Mouse (Mus musculus) stomach, postnatal 0 days (tissue): ENCODE measurements at regions not wholly inside any gene's neighbourhood (a gene's known extent, or its start where the extent isn't known, plus 50 kb on each side); places are given as distances from the start of the nearest gene placed in this dataset.

Experiments used
- ATAC-seq: fragments of 200-750 bp; cut with Nextera tagmentation; 2 replicates; pipeline ENCODE4 v1.8.0; 2017; ENCODE audit not compliant: low FRiP score, low TSS enrichment
- DNase-seq: peaks from one replicate; pipeline ENCODE4 v3.0.0-alpha.2; 2016; ENCODE audit warnings: low spot score
- H3K27ac ChIP-seq: fragments of 300-500 bp; sonication (generic); replicated peaks from 2 replicates; pipeline ENCODE4 v1.5.1; 2014; ENCODE audit warnings: mild to moderate bottlenecking, control low read depth
- H3K27me3 ChIP-seq: fragments of 300-500 bp; sonication (generic); 2 replicates; pipeline ENCODE4 v1.6.1; 2014; ENCODE audit warnings: low read length; ENCODE audit not compliant: control insufficient read depth, insufficient read depth
- H3K36me3 ChIP-seq: fragments of 300-500 bp; sonication (generic); 2 replicates; pipeline ENCODE4 v1.6.1; 2014; ENCODE audit warnings: low read length, mixed read lengths; ENCODE audit not compliant: control insufficient read depth, insufficient read depth
- H3K4me1 ChIP-seq: fragments of 300-500 bp; sonication (generic); replicated peaks from 2 replicates; pipeline ENCODE4 v1.6.1; 2014; ENCODE audit warnings: antibody characterized with exemption; ENCODE audit not compliant: control insufficient read depth, insufficient read depth
- H3K4me2 ChIP-seq: fragments of 300-500 bp; sonication (generic); replicated peaks from 2 replicates; pipeline ENCODE4 v1.6.1; 2014; ENCODE audit warnings: low read depth, mild to moderate bottlenecking, control low read depth, moderate library complexity
- H3K4me3 ChIP-seq: fragments of 300-500 bp; sonication (generic); 2 replicates; pipeline ENCODE4 v1.5.1; 2014; ENCODE audit warnings: low read depth, low read length, control low read depth
- H3K9ac ChIP-seq: fragments of 300-500 bp; sonication (generic); 2 replicates; pipeline ENCODE4 v1.6.1; 2014; ENCODE audit warnings: mild to moderate bottlenecking, low read length, control low read depth, mixed read lengths
- H3K9me3 ChIP-seq: fragments of 300-500 bp; sonication (generic); 2 replicates; pipeline ENCODE4 v1.6.1; 2016; ENCODE audit warnings: low read length; ENCODE audit not compliant: control insufficient read depth
- CTCF ChIP-seq: IDR thresholded peaks from 2 replicates; pipeline ENCODE4 v1.5.1; 2016; ENCODE audit warnings: antibody characterized with exemption, low read depth, mild to moderate bottlenecking, moderate library complexity
- EP300 ChIP-seq: optimal IDR thresholded peaks from 2 replicates; pipeline ENCODE3; 2016; ENCODE audit warnings: antibody characterized with exemption
- WGBS: fragments of 180-500 bp; shearing (Covaris S2); extraction: QIAGEN DNeasy Blood & Tissue Kit; methylation state at CpG from one replicate; pipeline ENCODE4 v1.1.7; 2014; 5-methylcytosine and 5-hydroxymethylcytosine counted together

GRCm38 (mm10) chr11:8249468-8249867 is 414.9 kb downstream of the Tns3 start:
- Histone ChIP-seq H3K9me3 (no peaks in the 10 kb centered on the region), H3K27me3 (no peaks in the 10 kb centered on the region), H3K4me3 (no peak overlapping the region), H3K4me1 (no peaks in the 10 kb centered on the region), H3K4me2 (no peak overlapping the region), H3K36me3 (no peaks in the 10 kb centered on the region), H3K27ac (no peak overlapping the region), H3K9ac (no peak overlapping the region)
- TF ChIP-seq EP300 (no peak), CTCF (no peak)
- ATAC-seq (no peak), DNase-seq (no peak)
- WGBS, result 42% methylated on average over 8 of the region's 8 CpGs

GRCm38 (mm10) chr11:8247535-8247934 is 416.8 kb downstream of the Tns3 start:
- TF ChIP-seq CTCF (no peak), EP300 (no peak)
- H3K9ac ChIP-seq, result no peak overlapping the region
- H3K27ac ChIP-seq, result no peak overlapping the region
- no peak overlapping the region for H3K4me3 ChIP-seq
- no peak for DNase-seq
- H3K9me3 ChIP-seq, result no peaks in the 10 kb centered on the region
- H3K4me1 ChIP-seq, result no peaks in the 10 kb centered on the region
- no peaks in the 10 kb centered on the region for H3K36me3 ChIP-seq
- no peaks in the 10 kb centered on the region for H3K27me3 ChIP-seq
- no peak overlapping the region for H3K4me2 ChIP-seq
- ATAC-seq, result no peak
- 33% methylated on average over 5 of the region's 5 CpGs for WGBS

GRCm38 (mm10) chr11:8247024-8247423 is 417.3 kb downstream of the Tns3 start:
- DNase-seq (no peak), ATAC-seq (no peak)
- Histone ChIP-seq H3K4me3 (no peak overlapping the region), H3K9me3 (no peaks in the 10 kb centered on the region), H3K4me1 (no peaks in the 10 kb centered on the region), H3K36me3 (no peaks in the 10 kb centered on the region), H3K27ac (no peak overlapping the region), H3K9ac (no peak overlapping the region), H3K4me2 (no peak overlapping the region), H3K27me3 (no peaks in the 10 kb centered on the region)
- no peak for TF ChIP-seq CTCF
- TF ChIP-seq EP300, result no peak
- 86% methylated on average over 2 of the region's 2 CpGs for WGBS

- no peak overlapping the region for H3K4me3 ChIP-seq
- no peaks in the 10 kb centered on the region for H3K36me3 ChIP-seq
- no peaks in the 10 kb centered on the region for H3K4me1 ChIP-seq
- H3K9me3 ChIP-seq, result no peaks in the 10 kb centered on the region
- no peak overlapping the region for H3K4me2 ChIP-seq
- H3K27me3 ChIP-seq, result no peaks in the 10 kb centered on the region
- 46% methylated on average over 3 of the region's 3 CpGs for WGBS
- DNase-seq (no peak), ATAC-seq (no peak)
- no peak overlapping the region for H3K27ac ChIP-seq
- TF ChIP-seq EP300 (no peak), CTCF (peak; percentile 81)
- no peak overlapping the region for H3K9ac ChIP-seq
Measured at GRCm38 (mm10) chr11:8245408-8246003, 418.8 kb downstream of the Tns3 start.

GRCm38 (mm10) chr11:8238498-8238897 is 425.8 kb downstream of the Tns3 start:
- no peak for DNase-seq
- no peaks in the 10 kb centered on the region for H3K9me3 ChIP-seq
- WGBS, result 64% methylated on average over 1 of the region's 1 CpGs
- H3K36me3 ChIP-seq, result no peaks in the 10 kb centered on the region
- no peak overlapping the region for H3K4me2 ChIP-seq
- H3K27ac ChIP-seq, result no peak overlapping the region
- TF ChIP-seq CTCF (no peak), EP300 (no peak)
- no peak overlapping the region for H3K9ac ChIP-seq
- H3K27me3 ChIP-seq, result no peaks in the 10 kb centered on the region
- H3K4me3 ChIP-seq, result no peak overlapping the region
- no peak for ATAC-seq
- no peaks in the 10 kb centered on the region for H3K4me1 ChIP-seq

- no peaks in the 10 kb centered on the region for H3K9me3 ChIP-seq
- TF ChIP-seq EP300, result no peak
- no peak for TF ChIP-seq CTCF
- no peak overlapping the region for H3K9ac ChIP-seq
- H3K36me3 ChIP-seq, result no peaks in the 10 kb centered on the region
- H3K27me3 ChIP-seq, result no peaks in the 10 kb centered on the region
- WGBS, result 46% methylated on average over 4 of the region's 4 CpGs
- no peak for DNase-seq
- no peak overlapping the region for H3K4me2 ChIP-seq
- H3K27ac ChIP-seq, result no peak overlapping the region
- H3K4me3 ChIP-seq, result no peak overlapping the region
- no peak for ATAC-seq
- H3K4me1 ChIP-seq, result no peaks in the 10 kb centered on the region
Measured at GRCm38 (mm10) chr11:8237556-8237955, 426.8 kb downstream of the Tns3 start.
